Mouse (Mus musculus) midbrain, embryonic 16.5 days (tissue): ENCODE results near the gene Jmjd1c. TPM values are rescaled to one million over a fixed set of nuclear protein-coding genes. Genes with fewer than 3 reads are reported as not detected.

Experiments
- ATAC-seq: fragments of 200-750 bp; cut with Nextera tagmentation; 2 replicates; pipeline ENCODE4 v1.8.0; 2017; ENCODE audit warnings: moderate TSS enrichment
- H3K27ac ChIP-seq: fragments of 300-500 bp; sonication (generic); 2 replicates; pipeline ENCODE4 v1.5.1; 2014; ENCODE audit warnings: mild to moderate bottlenecking, low read length, mixed read lengths
- H3K27me3 ChIP-seq: fragments of 300-500 bp; sonication (generic); 2 replicates; pipeline ENCODE4 v1.6.1; 2014; ENCODE audit warnings: low read depth, low read length, mixed read lengths; ENCODE audit not compliant: control insufficient read depth, insufficient read depth
- H3K36me3 ChIP-seq: fragments of 300-500 bp; sonication (generic); 2 replicates; pipeline ENCODE4 v1.6.1; 2014; ENCODE audit warnings: mild to moderate bottlenecking, low read length, moderate library complexity, mixed read lengths; ENCODE audit not compliant: control insufficient read depth, insufficient read depth
- H3K4me1 ChIP-seq: fragments of 300-500 bp; sonication (generic); 2 replicates; pipeline ENCODE4 v1.6.1; 2014; ENCODE audit warnings: mild to moderate bottlenecking, low read length, mixed read lengths; ENCODE audit not compliant: control insufficient read depth, insufficient read depth
- H3K4me2 ChIP-seq: fragments of 300-500 bp; sonication (generic); 2 replicates; pipeline ENCODE4 v1.6.1; 2014; ENCODE audit warnings: mild to moderate bottlenecking, low read length, mixed read lengths
- H3K4me3 ChIP-seq: fragments of 300-500 bp; sonication (generic); 2 replicates; pipeline ENCODE4 v1.5.1; 2014; ENCODE audit warnings: low read depth, mild to moderate bottlenecking, low read length, moderate library complexity, mixed read lengths
- H3K9ac ChIP-seq: fragments of 300-500 bp; sonication (generic); 2 replicates; pipeline ENCODE4 v1.6.1; 2014; ENCODE audit warnings: low read depth, low read length, mixed read lengths
- H3K9me3 ChIP-seq: fragments of 300-500 bp; sonication (generic); replicated peaks from 2 replicates; pipeline ENCODE4 v1.6.1; 2014; ENCODE audit warnings: mild to moderate bottlenecking, low read length, mixed read lengths; ENCODE audit not compliant: control insufficient read depth, poor library complexity, severe bottlenecking
- WGBS: fragments of 180-500 bp; shearing (Covaris S2); extraction: QIAGEN DNeasy Blood & Tissue Kit; methylation state at CpG from one replicate; pipeline ENCODE4 v1.1.7; 2014; 5-methylcytosine and 5-hydroxymethylcytosine counted together
- polyA plus RNA-seq: library from polyadenylated mRNA; unstranded; fragments of >200 nt; fragmentation: Nextera tagmentation; extraction: Ambion mirVana; gene quantifications from 2 replicates; pipeline ENCODE4 v1.2.1, GENCODE M21; 2015

The Jmjd1c gene
- polyA plus RNA-seq, 1 experiment from 2014 or later = 41.7 TPM

GRCm38 (mm10) chr10:67151766-67152165 lies 55.8 kb downstream of the Jmjd1c start:
- WGBS = 90% methylated on average over 3 of the region's 3 CpGs
- Histone ChIP-seq H3K4me3 (no peak overlapping the region), H3K4me2 (no peak overlapping the region), H3K9me3 (no peaks in the 10 kb centered on the region), H3K36me3 (no peaks in the 10 kb centered on the region), H3K4me1 (no peaks in the 10 kb centered on the region), H3K27me3 (no peaks in the 10 kb centered on the region), H3K27ac (no peak overlapping the region), H3K9ac (no peak overlapping the region)
- no peak for ATAC-seq

DNA sequence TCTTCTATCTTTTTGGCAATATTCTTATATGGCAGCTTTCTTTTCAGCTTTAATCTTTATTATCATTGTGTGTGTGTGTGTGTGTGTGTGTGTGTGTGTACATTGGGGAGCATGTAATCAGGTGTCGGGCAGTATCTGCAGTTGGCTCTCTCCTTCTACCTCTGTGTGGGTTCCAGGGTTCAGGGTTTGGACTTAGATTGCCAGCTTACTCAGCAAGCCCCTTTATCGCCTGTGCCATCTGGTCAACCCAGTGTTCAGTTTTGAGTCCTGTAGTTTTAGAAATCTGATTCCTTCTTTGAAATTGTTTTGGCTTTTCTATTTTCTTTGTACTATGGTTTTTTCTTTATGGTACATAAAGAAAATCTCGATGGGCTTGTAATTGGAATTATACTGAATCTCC lies 58.7 kb downstream of the Jmjd1c start:
- 96% methylated on average over 3 of the region's 3 CpGs for WGBS
- no peak overlapping the region for H3K9ac ChIP-seq
- ATAC-seq = no peak
- H3K27me3 ChIP-seq = no peaks in the 10 kb centered on the region
- H3K4me3 ChIP-seq = no peak overlapping the region
- no peaks in the 10 kb centered on the region for H3K4me1 ChIP-seq
- H3K27ac ChIP-seq = no peak overlapping the region
- no peaks in the 10 kb centered on the region for H3K36me3 ChIP-seq
- no peaks in the 10 kb centered on the region for H3K9me3 ChIP-seq
- H3K4me2 ChIP-seq = no peak overlapping the region

- WGBS = 98% methylated on average over 1 of the region's 1 CpGs
- Histone ChIP-seq H3K27me3 (no peaks in the 10 kb centered on the region), H3K36me3 (no peaks in the 10 kb centered on the region), H3K4me1 (0 out of 2 replicates have a peak, but pooled peaks cover 2% of the 10 kb centered on the region), H3K9me3 (no peaks in the 10 kb centered on the region), H3K4me2 (no peak overlapping the region), H3K27ac (no peak overlapping the region), H3K4me3 (no peak overlapping the region), H3K9ac (no peak overlapping the region)
- no peak for ATAC-seq
Observed at GRCm38 (mm10) chr10:67174049-67174448, 78.1 kb downstream of the Jmjd1c start.

DNA sequence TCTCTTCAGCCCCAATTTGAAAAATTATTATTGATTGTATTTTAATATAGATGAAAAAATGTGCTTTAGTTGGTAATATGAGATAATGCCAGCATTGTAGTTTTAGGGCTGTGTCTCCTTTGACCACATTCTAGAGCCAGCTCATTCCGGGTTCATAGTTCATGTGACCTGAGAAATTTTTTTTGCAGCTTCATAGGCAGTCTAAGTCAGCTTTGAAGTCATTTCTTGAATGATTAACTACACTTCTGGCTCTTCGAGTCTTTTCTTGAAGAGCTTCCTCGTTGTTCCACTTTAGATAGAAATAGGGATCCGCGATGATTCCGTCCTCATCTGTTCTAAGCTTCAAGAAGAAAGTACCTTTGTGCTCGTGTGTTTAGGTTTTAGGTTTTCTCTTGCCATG lies 80.1 kb downstream of the Jmjd1c start:
- no peaks in the 10 kb centered on the region for H3K9me3 ChIP-seq
- no peaks in the 10 kb centered on the region for H3K27me3 ChIP-seq
- no peaks in the 10 kb centered on the region for H3K36me3 ChIP-seq
- H3K4me1 ChIP-seq = 0 out of 2 replicates have a peak, but pooled peaks cover 2% of the 10 kb centered on the region
- no peak overlapping the region for H3K4me2 ChIP-seq
- no peak overlapping the region for H3K9ac ChIP-seq
- no peak overlapping the region for H3K27ac ChIP-seq
- ATAC-seq = no peak
- no peak overlapping the region for H3K4me3 ChIP-seq
- 88% methylated on average over 7 of the region's 7 CpGs for WGBS

GRCm38 (mm10) chr10:67176932-67177331 lies 81.0 kb downstream of the Jmjd1c start:
- no peak for ATAC-seq
- Histone ChIP-seq H3K9me3 (no peaks in the 10 kb centered on the region), H3K4me3 (no peak overlapping the region), H3K4me2 (no peak overlapping the region), H3K27ac (no peak overlapping the region), H3K36me3 (no peaks in the 10 kb centered on the region), H3K4me1 (0 out of 2 replicates have a peak, but pooled peaks cover 2% of the 10 kb centered on the region), H3K27me3 (no peaks in the 10 kb centered on the region), H3K9ac (no peak overlapping the region)
- WGBS = 70% methylated on average over 3 of the region's 3 CpGs

GRCm38 (mm10) chr10:67177410-67177809 lies 81.5 kb downstream of the Jmjd1c start:
- Histone ChIP-seq H3K27ac (no peak overlapping the region), H3K36me3 (no peaks in the 10 kb centered on the region), H3K4me2 (no peak overlapping the region), H3K9me3 (no peaks in the 10 kb centered on the region), H3K27me3 (no peaks in the 10 kb centered on the region), H3K4me1 (0 out of 2 replicates have a peak, but pooled peaks cover 2% of the 10 kb centered on the region), H3K9ac (no peak overlapping the region), H3K4me3 (no peak overlapping the region)
- no peak for ATAC-seq
- 88% methylated on average over 4 of the region's 4 CpGs for WGBS

DNA sequence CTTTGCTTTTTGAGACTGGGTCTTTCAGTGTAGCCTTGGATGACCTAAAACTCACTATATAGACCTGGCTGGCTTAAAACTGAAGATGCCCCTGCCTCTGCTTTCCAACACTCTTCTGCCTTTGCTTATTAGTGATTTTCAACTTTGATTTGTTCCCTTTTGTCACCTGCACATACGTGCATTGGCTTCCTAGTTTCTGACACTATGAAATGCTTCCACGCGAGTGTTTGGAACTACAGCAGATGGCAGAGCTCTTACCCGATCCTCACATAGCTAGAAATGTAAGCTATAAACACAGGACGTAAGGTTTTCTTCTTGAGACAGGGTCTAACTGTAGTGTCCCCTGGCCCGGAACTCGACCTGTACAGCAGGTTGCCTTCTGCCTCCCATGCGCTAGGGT lies 84.1 kb downstream of the Jmjd1c start:
- no peak for ATAC-seq
- WGBS = 95% methylated on average over 8 of the region's 8 CpGs
- no peaks in the 10 kb centered on the region for H3K27me3 ChIP-seq
- no peak overlapping the region for H3K27ac ChIP-seq
- no peaks in the 10 kb centered on the region for H3K36me3 ChIP-seq
- H3K9ac ChIP-seq = no peak overlapping the region
- H3K4me3 ChIP-seq = no peak overlapping the region
- no peaks in the 10 kb centered on the region for H3K9me3 ChIP-seq
- no peak overlapping the region for H3K4me2 ChIP-seq
- peaks cover 7% of the 10 kb centered on the region; the same call in 1 of the 2 replicates for H3K4me1 ChIP-seq

DNA sequence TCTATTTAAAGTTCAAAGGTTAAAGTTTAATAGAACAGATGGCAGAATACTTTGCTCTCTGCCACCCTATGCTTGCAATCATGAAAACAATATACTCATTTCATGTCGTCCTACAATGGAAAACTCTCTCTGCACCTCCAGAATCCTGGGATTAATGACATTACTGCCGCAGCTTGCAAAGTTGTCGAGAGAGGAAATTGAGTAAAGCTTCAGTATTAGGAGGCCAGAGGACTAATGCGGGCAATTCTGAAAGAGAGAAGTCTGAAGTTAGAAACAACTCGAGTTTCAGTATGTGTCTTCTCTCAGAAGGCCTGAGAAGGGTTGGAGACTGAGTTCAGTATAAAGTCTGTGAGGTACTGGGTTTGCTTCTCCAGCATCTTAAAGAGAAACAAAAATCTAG lies 84.9 kb downstream of the Jmjd1c start:
- no peak for ATAC-seq
- no peak overlapping the region for H3K9ac ChIP-seq
- 71% methylated on average over 5 of the region's 5 CpGs for WGBS

GRCm38 (mm10) chr10:67182651-67183050 lies 86.7 kb downstream of the Jmjd1c start:
- Histone ChIP-seq H3K4me2 (no peak overlapping the region), H3K9ac (no peak overlapping the region), H3K9me3 (no peaks in the 10 kb centered on the region), H3K36me3 (no peaks in the 10 kb centered on the region), H3K4me1 (peaks cover 13% of the 10 kb centered on the region), H3K27me3 (no peaks in the 10 kb centered on the region), H3K27ac (no peak overlapping the region), H3K4me3 (no peak overlapping the region)
- ATAC-seq = no peak
- WGBS = 76% methylated on average over 3 of the region's 3 CpGs

More for the DNA sequence above, 84.9 kb downstream of the Jmjd1c start:
- Histone ChIP-seq H3K9me3 (no peaks in the 10 kb centered on the region), H3K27me3 (no peaks in the 10 kb centered on the region), H3K4me3 (no peak overlapping the region), H3K4me2 (no peak overlapping the region), H3K27ac (no peak overlapping the region), H3K4me1 (peaks cover 7% of the 10 kb centered on the region; the same call in 1 of the 2 replicates), H3K36me3 (no peaks in the 10 kb centered on the region)
